ENCODE assay signal across 17 mouse cellular contexts in genomic region chr5:149147386-149148000, GRCm38 (mm10).
"Had no signal": no experiment of that assay in that cellular context is flagged by ENCODE, and none has a peak within 500 bp of the region (broad histone marks: within the 10 kb centered on the region; RNA-seq: fewer than 3 reads in every experiment).

No protein-coding gene starts in this region.

- H3K4me3 ChIP-seq: kidney, embryonic 15.5 days; limb, embryonic 13.5 days; megakaryocyte, embryonic 14.5 days; midbrain, embryonic 12.5 days; neural tube, embryonic 13.5 days had no signal

- H3K4me2 ChIP-seq: kidney, embryonic 15.5 days; limb, embryonic 13.5 days; lung, embryonic 14.5 days; midbrain, embryonic 12.5 days; neural tube, embryonic 13.5 days had no signal

- ATAC-seq: intestine, embryonic 16.5 days; midbrain, embryonic 16.5 days had no signal

- H3K27ac ChIP-seq: kidney, embryonic 15.5 days; limb, embryonic 13.5 days; liver, embryonic 14.5 days; midbrain, embryonic 12.5 days; neural tube, embryonic 13.5 days had no signal

- H3K4me1 ChIP-seq: midbrain, embryonic 12.5 days; neural tube, embryonic 13.5 days had no signal

- H3K36me3 ChIP-seq: kidney, embryonic 15.5 days; limb, embryonic 13.5 days; midbrain, embryonic 12.5 days; neural tube, embryonic 13.5 days had no signal

- H3K9ac ChIP-seq: kidney, embryonic 15.5 days; limb, embryonic 13.5 days; liver, embryonic 14.5 days; lung, embryonic 14.5 days; midbrain, embryonic 12.5 days; neural tube, embryonic 13.5 days had no signal

- H3K9me3 ChIP-seq: kidney, embryonic 15.5 days; midbrain, embryonic 12.5 days; neural tube, embryonic 13.5 days had no signal

- H3K27me3 ChIP-seq: kidney, embryonic 15.5 days; limb, embryonic 13.5 days; midbrain, embryonic 12.5 days; neural tube, embryonic 13.5 days had no signal

- DNase-seq: kidney, adult 2 months; kidney, postnatal 14 days; left cerebral cortex, postnatal 4 days; lung, embryonic 14.5 days; lung, postnatal 10 days; lung, postnatal 4 days; retina, postnatal 1 day; right cerebral cortex, postnatal 4 days; spleen, adult 18-20 months had no signal
